Mouse (Mus musculus) embryonic facial prominence, embryonic 13.5 days (tissue): Measurements from ENCODE around the gene Dnaaf5. TPM values are rescaled to one million over a fixed set of nuclear protein-coding genes. Genes with fewer than 3 reads are reported as not detected.
A peak's percentile ranks its signal among the peaks of the same experiment; 100 is the strongest.

Source experiments
- ATAC-seq: fragments of 200-750 bp; cut with Nextera tagmentation; 2 replicates; pipeline ENCODE4 v1.8.0; 2017; ENCODE audit warnings: low read depth; ENCODE audit not compliant: insufficient number of reproducible peaks, insufficient read depth, low FRiP score, low TSS enrichment
- H3K27ac ChIP-seq: fragments of 300-500 bp; sonication (generic); 2 replicates; pipeline ENCODE4 v1.5.1; 2015; ENCODE audit warnings: moderate library complexity, mild to moderate bottlenecking, inconsistent platforms
- H3K27me3 ChIP-seq: fragments of 300-500 bp; sonication (generic); 2 replicates; pipeline ENCODE4 v1.6.1; 2015; ENCODE audit warnings: mild to moderate bottlenecking, inconsistent platforms
- H3K36me3 ChIP-seq: fragments of 300-500 bp; sonication (generic); 2 replicates; pipeline ENCODE4 v1.6.1; 2015; ENCODE audit warnings: mild to moderate bottlenecking, inconsistent platforms
- H3K4me1 ChIP-seq: fragments of 300-500 bp; sonication (generic); 2 replicates; pipeline ENCODE4 v1.6.1; 2015; ENCODE audit warnings: inconsistent platforms
- H3K4me2 ChIP-seq: fragments of 300-500 bp; sonication (generic); 2 replicates; pipeline ENCODE4 v1.6.1; 2015; ENCODE audit warnings: moderate library complexity, mild to moderate bottlenecking, inconsistent platforms
- H3K4me3 ChIP-seq: fragments of 300-500 bp; sonication (generic); 2 replicates; pipeline ENCODE4 v1.5.1; 2015; ENCODE audit warnings: mild to moderate bottlenecking, inconsistent platforms
- H3K9ac ChIP-seq: fragments of 300-500 bp; sonication (generic); 2 replicates; pipeline ENCODE4 v1.6.1; 2015; ENCODE audit warnings: mild to moderate bottlenecking, inconsistent platforms
- H3K9me3 ChIP-seq: fragments of 300-500 bp; sonication (generic); 2 replicates; pipeline ENCODE4 v1.6.1; 2016; ENCODE audit warnings: inconsistent platforms
- WGBS: fragments of 180-500 bp; shearing (Covaris S2); methylation state at CpG from one replicate; pipeline ENCODE4 v1.1.7; 2015; ENCODE audit warnings: mixed read lengths; 5-methylcytosine and 5-hydroxymethylcytosine counted together
- polyA plus RNA-seq: library from polyadenylated mRNA; unstranded; fragments of >200 nt; fragmentation: Nextera tagmentation; extraction: Ambion mirVana; gene quantifications from 2 replicates; pipeline ENCODE4 v1.2.1, GENCODE M21; 2015

The Dnaaf5 gene
- polyA plus RNA-seq, 1 experiment from 2014 or later = 4.4 TPM

GRCm38 (mm10) chr5:139200770-139201569 is 50.9 kb downstream of the Dnaaf5 start:
- Histone ChIP-seq H3K4me3 (peak overlapping the region; percentile 98), H3K9me3 (no peaks in the 10 kb centered on the region), H3K4me1 (peaks cover 33% of the 10 kb centered on the region), H3K36me3 (no peaks in the 10 kb centered on the region; the same call in 1 of the 2 replicates), H3K27me3 (no peaks in the 10 kb centered on the region), H3K4me2 (peak overlapping the region; percentile 76), H3K9ac (peak overlapping the region; percentile 92), H3K27ac (peak overlapping the region; percentile 88; the same call in 1 of the 2 replicates)
- whole genome bisulfite sequencing = under 1% methylated on average over 41 of the region's 57 CpGs
- peak; percentile 16 for ATAC-seq

GRCm38 (mm10) chr5:139202127-139202526 is 52.1 kb downstream of the Dnaaf5 start:
- no peaks in the 10 kb centered on the region; the same call in 1 of the 2 replicates for H3K36me3 ChIP-seq
- no peaks in the 10 kb centered on the region for H3K9me3 ChIP-seq
- H3K9ac ChIP-seq = peak overlapping the region; percentile 92; the same call in 1 of the 2 replicates
- WGBS = 81% methylated on average over 11 of the region's 11 CpGs
- ATAC-seq = no peak
- peak overlapping the region; percentile 98 for H3K4me3 ChIP-seq
- H3K27ac ChIP-seq = no peak overlapping the region
- no peaks in the 10 kb centered on the region for H3K27me3 ChIP-seq
- peaks cover 37% of the 10 kb centered on the region for H3K4me1 ChIP-seq
- H3K4me2 ChIP-seq = peak overlapping the region; percentile 76

- Histone ChIP-seq H3K9me3 (no peaks in the 10 kb centered on the region), H3K27ac (no peak overlapping the region), H3K27me3 (no peaks in the 10 kb centered on the region), H3K4me2 (no peak overlapping the region), H3K4me3 (no peak overlapping the region), H3K36me3 (no peaks in the 10 kb centered on the region; the same call in 1 of the 2 replicates), H3K4me1 (peaks cover 36% of the 10 kb centered on the region), H3K9ac (no peak overlapping the region)
- ATAC-seq = no peak
- 84% methylated on average over 5 of the region's 5 CpGs for WGBS
Observed at GRCm38 (mm10) chr5:139203312-139203711, 53.3 kb downstream of the Dnaaf5 start.

- Histone ChIP-seq H3K27me3 (no peaks in the 10 kb centered on the region), H3K36me3 (peaks cover 22% of the 10 kb centered on the region), H3K9me3 (no peaks in the 10 kb centered on the region), H3K4me2 (no peak overlapping the region), H3K9ac (no peak overlapping the region), H3K27ac (no peak overlapping the region), H3K4me3 (no peak overlapping the region), H3K4me1 (peaks cover 33% of the 10 kb centered on the region)
- ATAC-seq = no peak
- WGBS = 40% methylated on average over 4 of the region's 4 CpGs
Observed at GRCm38 (mm10) chr5:139206081-139206480, 56.1 kb downstream of the Dnaaf5 start.

GRCm38 (mm10) chr5:139206525-139206924 is 56.5 kb downstream of the Dnaaf5 start:
- Histone ChIP-seq H3K4me3 (no peak overlapping the region), H3K4me2 (0 out of 2 replicates have a peak overlapping the region, but pooled peaks have one; percentile 2), H3K9ac (no peak overlapping the region), H3K36me3 (peaks cover 22% of the 10 kb centered on the region), H3K27ac (no peak overlapping the region), H3K27me3 (no peaks in the 10 kb centered on the region), H3K9me3 (no peaks in the 10 kb centered on the region), H3K4me1 (peaks cover 29% of the 10 kb centered on the region)
- WGBS = 59% methylated on average over 7 of the region's 7 CpGs
- no peak for ATAC-seq

- Histone ChIP-seq H3K4me2 (no peak overlapping the region), H3K27me3 (no peaks in the 10 kb centered on the region), H3K4me1 (peaks cover 18% of the 10 kb centered on the region), H3K27ac (no peak overlapping the region), H3K9me3 (no peaks in the 10 kb centered on the region), H3K36me3 (peaks cover 31% of the 10 kb centered on the region), H3K9ac (no peak overlapping the region), H3K4me3 (no peak overlapping the region)
- no peak for ATAC-seq
Observed at GRCm38 (mm10) chr5:139208183-139208582, 58.2 kb downstream of the Dnaaf5 start.

- no peak overlapping the region for H3K4me2 ChIP-seq
- no peak overlapping the region for H3K27ac ChIP-seq
- no peaks in the 10 kb centered on the region for H3K27me3 ChIP-seq
- no peak for ATAC-seq
- H3K9me3 ChIP-seq = no peaks in the 10 kb centered on the region
- no peak overlapping the region for H3K4me3 ChIP-seq
- no peak overlapping the region for H3K9ac ChIP-seq
- peaks cover 31% of the 10 kb centered on the region for H3K36me3 ChIP-seq
- H3K4me1 ChIP-seq = peaks cover 18% of the 10 kb centered on the region
- WGBS = 89% methylated on average over 10 of the region's 10 CpGs
Observed at GRCm38 (mm10) chr5:139208871-139209684, 59.1 kb downstream of the Dnaaf5 start.

GRCm38 (mm10) chr5:139209685-139210026 is 59.6 kb downstream of the Dnaaf5 start:
- H3K36me3 ChIP-seq = peaks cover 31% of the 10 kb centered on the region

GRCm38 (mm10) chr5:139211737-139212385 is 61.8 kb downstream of the Dnaaf5 start:
- WGBS = 90% methylated on average over 11 of the region's 11 CpGs
- H3K36me3 ChIP-seq = peaks cover 51% of the 10 kb centered on the region

More at GRCm38 (mm10) chr5:139209685-139210026, 59.6 kb downstream of the Dnaaf5 start:
- Histone ChIP-seq H3K27ac (no peak overlapping the region), H3K9ac (no peak overlapping the region), H3K27me3 (no peaks in the 10 kb centered on the region), H3K4me1 (peaks cover 18% of the 10 kb centered on the region), H3K4me2 (no peak overlapping the region), H3K4me3 (no peak overlapping the region), H3K9me3 (no peaks in the 10 kb centered on the region)
- ATAC-seq = no peak
- WGBS = 96% methylated on average over 7 of the region's 7 CpGs

GRCm38 (mm10) chr5:139214298-139214697 is 64.3 kb downstream of the Dnaaf5 start:
- Histone ChIP-seq H3K36me3 (peaks cover 50% of the 10 kb centered on the region), H3K4me2 (no peak overlapping the region), H3K9me3 (no peaks in the 10 kb centered on the region), H3K27ac (no peak overlapping the region), H3K4me3 (no peak overlapping the region), H3K27me3 (no peaks in the 10 kb centered on the region), H3K4me1 (no peaks in the 10 kb centered on the region), H3K9ac (no peak overlapping the region)
- no peak for ATAC-seq

More at GRCm38 (mm10) chr5:139211737-139212385, 61.8 kb downstream of the Dnaaf5 start:
- no peak overlapping the region for H3K4me2 ChIP-seq
- ATAC-seq = no peak
- H3K4me1 ChIP-seq = no peaks in the 10 kb centered on the region
- no peak overlapping the region for H3K4me3 ChIP-seq
- H3K27me3 ChIP-seq = no peaks in the 10 kb centered on the region
- H3K27ac ChIP-seq = no peak overlapping the region
- no peaks in the 10 kb centered on the region for H3K9me3 ChIP-seq
- no peak overlapping the region for H3K9ac ChIP-seq

GRCm38 (mm10) chr5:139215184-139215583 is 65.2 kb downstream of the Dnaaf5 start:
- H3K4me3 ChIP-seq = no peak overlapping the region
- peaks cover 49% of the 10 kb centered on the region for H3K36me3 ChIP-seq
- 95% methylated on average over 5 of the region's 5 CpGs for WGBS
- no peak for ATAC-seq
- H3K27me3 ChIP-seq = no peaks in the 10 kb centered on the region
- H3K4me1 ChIP-seq = no peaks in the 10 kb centered on the region
- no peak overlapping the region for H3K27ac ChIP-seq
- H3K9me3 ChIP-seq = no peaks in the 10 kb centered on the region
- H3K4me2 ChIP-seq = no peak overlapping the region
- H3K9ac ChIP-seq = no peak overlapping the region
